Mouse (Mus musculus): ENCODE results near the gene Tex9. TPM values are rescaled to one million over a fixed set of nuclear protein-coding genes. Genes with fewer than 3 reads are reported as not detected.
"Not testable (repeated sequence)": the region's sequence is repeated elsewhere in the genome, so short reads cannot be mapped to it uniquely, and the experiment has no call there.

Tex9 gene
- polyA plus RNA-seq, 2 experiments from 2014 or later, result 7.9 to 8.6 TPM

- ATAC-seq, result peak; percentile 100
Observed at GRCm38 (mm10) chr9:72437822-72438701, 54.0 kb downstream of the Tex9 start, which contains the start of gene Mns1. Gene Mns1, plus strand, starts transcription at chr9:72438011.

DNA sequence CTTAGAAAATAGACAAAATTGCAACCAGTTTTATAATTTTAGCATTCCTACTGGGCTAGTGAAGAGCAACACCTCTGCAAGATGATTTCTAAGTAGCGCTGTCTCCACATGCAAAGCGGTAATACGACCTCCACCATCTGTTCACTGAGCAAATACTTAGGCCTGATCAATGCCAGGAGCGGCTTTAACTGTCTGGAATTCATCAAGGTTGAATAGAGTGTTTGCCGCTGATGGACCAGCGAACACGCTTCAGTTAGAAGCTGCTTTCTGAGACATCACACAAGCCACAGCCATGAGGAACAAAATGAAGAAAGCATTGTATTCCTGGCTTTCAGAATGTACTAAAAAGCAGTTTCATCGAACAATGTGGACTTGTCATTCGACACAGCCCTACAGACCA lies 57.1 kb downstream of the Tex9 start:
- ATAC-seq, result no peak

GRCm38 (mm10) chr9:72427861-72428260 lies 64.2 kb downstream of the Tex9 start:
- no peak for ATAC-seq

GRCm38 (mm10) chr9:72425300-72425850 lies 66.6 kb downstream of the Tex9 start:
- no peak for ATAC-seq

DNA sequence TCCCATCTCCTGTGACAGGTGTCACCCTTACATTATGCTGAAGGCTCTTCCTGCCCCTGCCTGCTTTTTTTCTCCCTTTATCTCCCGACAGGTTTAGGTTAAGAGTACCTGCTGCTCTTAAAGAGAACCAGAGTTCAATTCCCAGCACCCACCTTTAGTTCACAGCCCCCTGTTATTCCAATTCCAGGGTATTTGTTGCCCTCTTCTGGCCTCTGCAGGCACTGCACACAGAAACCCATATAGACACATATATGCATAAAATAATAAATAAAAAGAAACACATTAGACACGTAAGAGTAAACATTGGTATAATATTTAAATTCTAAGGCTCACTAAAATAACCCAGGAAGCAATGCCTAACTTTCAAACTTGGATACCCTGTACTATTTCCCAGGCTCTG lies 69.3 kb downstream of the Tex9 start:
- ATAC-seq, result no peak

- ATAC-seq, result no peak
Observed at GRCm38 (mm10) chr9:72422284-72422683, 69.7 kb downstream of the Tex9 start.

DNA sequence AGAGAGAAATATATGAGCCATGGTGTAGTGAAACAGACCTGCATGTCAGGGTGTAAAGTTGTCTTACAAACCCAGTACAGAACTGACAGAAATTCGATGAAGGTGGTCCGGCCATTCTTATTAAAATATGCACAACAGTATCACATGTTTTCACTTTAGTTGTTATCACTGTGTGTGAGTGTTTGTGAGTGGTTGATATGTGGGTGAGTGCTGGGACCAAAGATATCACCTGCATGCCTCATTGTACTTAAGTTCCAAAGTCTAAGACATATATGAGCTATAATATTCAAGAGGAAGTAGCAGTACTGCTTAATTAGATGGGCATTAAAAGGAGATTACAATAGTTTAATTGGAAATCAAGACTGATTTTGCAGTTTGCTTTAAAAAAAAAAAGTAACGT lies 71.5 kb downstream of the Tex9 start:
- ATAC-seq, result no peak

DNA sequence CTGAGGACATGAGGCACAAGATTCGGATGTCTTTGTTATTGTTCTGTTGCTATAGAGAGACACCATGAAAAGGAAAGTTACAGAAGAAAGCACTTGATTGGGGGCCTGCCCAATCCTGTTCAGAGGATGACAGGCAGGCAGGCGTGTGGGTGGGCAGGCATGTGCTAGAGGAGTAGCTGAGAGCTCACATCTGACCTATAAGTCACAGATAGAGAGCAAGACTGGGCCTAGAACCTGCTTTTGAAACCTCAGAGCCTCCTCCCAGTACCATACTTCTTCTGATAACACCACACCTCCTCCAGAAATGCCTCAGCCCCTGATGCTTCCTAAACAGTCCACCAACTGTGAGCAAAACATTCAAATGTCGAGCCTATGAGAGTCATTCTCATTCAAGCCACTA lies 73.6 kb downstream of the Tex9 start:
- ATAC-seq, result no peak

GRCm38 (mm10) chr9:72411746-72412145 lies 80.3 kb downstream of the Tex9 start:
- ATAC-seq, result no peak

DNA sequence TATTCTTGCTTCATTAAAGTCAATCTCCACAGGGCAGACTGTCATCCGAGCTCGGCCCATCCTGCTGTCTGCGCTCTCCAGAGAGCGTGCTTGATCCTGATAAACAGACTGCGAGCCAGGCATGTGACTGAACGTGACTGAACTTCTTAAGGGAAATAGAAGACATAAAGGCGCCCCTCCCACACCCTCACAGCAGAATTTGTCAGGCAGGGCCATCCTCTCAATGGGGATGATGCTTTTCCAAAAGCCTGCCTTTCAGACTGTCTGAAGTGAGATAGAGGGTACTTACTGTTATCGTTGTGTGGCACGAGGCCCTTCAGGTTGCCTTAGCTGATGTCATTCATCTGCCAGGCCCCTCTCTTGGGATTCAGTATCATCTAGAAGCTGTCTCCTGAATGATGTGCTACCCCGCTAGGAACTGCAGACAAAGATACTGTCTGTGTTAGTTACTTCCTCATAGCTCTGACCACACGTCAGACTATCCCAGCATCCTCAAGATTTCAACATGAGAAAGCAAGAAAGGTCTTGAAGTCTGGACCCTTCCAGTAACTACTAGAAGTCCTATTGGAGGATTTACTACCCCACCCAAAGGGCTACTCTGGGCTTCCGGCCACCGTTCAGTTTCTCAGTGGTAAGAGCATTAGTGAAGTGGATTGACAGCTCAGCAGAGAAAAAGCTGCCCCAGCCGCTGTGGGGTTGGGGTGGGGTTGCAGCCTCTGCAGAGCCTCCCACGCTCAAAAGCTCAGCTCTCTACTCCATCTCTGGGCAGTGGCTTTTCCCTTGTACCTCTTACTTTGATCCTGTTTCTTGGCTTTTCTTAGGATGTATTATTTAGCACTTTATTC lies 82.4 kb downstream of the Tex9 start:
- no peak for ATAC-seq

- peak; percentile 90 for ATAC-seq
Observed at GRCm38 (mm10) chr9:72408131-72408586, 83.9 kb downstream of the Tex9 start.

- no peak for ATAC-seq
Observed at GRCm38 (mm10) chr9:72405882-72406638, 86.0 kb downstream of the Tex9 start.

- ATAC-seq, result no peak
Observed at GRCm38 (mm10) chr9:72404934-72405333, 87.1 kb downstream of the Tex9 start.

DNA sequence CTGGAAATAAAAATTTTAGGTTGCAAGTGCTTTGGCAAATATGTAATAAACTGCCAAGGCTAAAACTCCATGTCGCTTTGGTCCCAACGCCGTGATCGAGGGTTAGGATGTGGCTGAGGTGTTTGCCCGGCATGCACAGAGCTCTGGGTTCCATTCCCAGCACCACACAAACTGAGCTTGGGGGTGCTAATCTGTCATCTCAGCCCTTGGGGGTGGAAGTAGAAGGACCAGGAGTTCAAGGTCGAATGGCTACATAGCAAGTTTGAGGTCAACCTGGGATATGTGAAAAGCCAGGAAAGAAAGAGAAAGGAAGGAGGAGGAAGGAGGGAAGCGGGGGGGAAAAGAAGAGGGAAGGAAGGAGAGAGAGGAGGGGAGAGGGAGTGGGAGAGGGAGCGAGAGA lies 87.6 kb downstream of the Tex9 start:
- ATAC-seq, result no peak

- ATAC-seq, result no peak
Observed at GRCm38 (mm10) chr9:72403421-72403820, 88.6 kb downstream of the Tex9 start.

- not testable (repeated sequence) for ATAC-seq
Observed at GRCm38 (mm10) chr9:72401769-72402168, 90.2 kb downstream of the Tex9 start.

Other genes starting within 250 kb of the Tex9 start
- gene Zfp280d, start 217.4 kb downstream of the Tex9 start, polyA plus RNA-seq (2017; shearing (Covaris generic)), result 10 to 100 TPM; 57.0 to 63.1 TPM
- 10 to 100 TPM; 15.0 to 15.6 TPM for gene Mns1, start 54.2 kb downstream of the Tex9 start, polyA plus RNA-seq (2017; shearing (Covaris generic))
- gene Rfx7, start 40.0 kb upstream of the Tex9 start, polyA plus RNA-seq (2017; shearing (Covaris generic)), result 10 to 100 TPM; 18.3 to 22.9 TPM
- gene Nedd4, start 170.1 kb upstream of the Tex9 start, polyA plus RNA-seq (2017; shearing (Covaris generic)), result 1 to 10 TPM; 4.5 to 4.7 TPM

Measured in CD4-positive, CD25-positive, alpha-beta regulatory T cell, adult 4 months (primary cell).